Mouse (Mus musculus) hindbrain, embryonic 14.5 days (tissue): ENCODE measurements around the gene Col15a1. TPM values are rescaled to one million over a fixed set of nuclear protein-coding genes. Genes with fewer than 3 reads are reported as not detected.

ENCODE experiments used
- ATAC-seq: fragments of 200-750 bp; cut with Nextera tagmentation; 2 replicates; pipeline ENCODE4 v1.8.0; 2017; ENCODE audit warnings: moderate number of reproducible peaks, mild to moderate bottlenecking, moderate TSS enrichment, moderate library complexity; ENCODE audit not compliant: low FRiP score
- DNase-seq: peaks from one replicate; pipeline ENCODE4 v3.0.0-alpha.2; 2015; ENCODE audit warnings: low spot score
- H3K27ac ChIP-seq: fragments of 300-500 bp; sonication (generic); 2 replicates; pipeline ENCODE4 v1.5.1; 2014; ENCODE audit warnings: mild to moderate bottlenecking, moderate library complexity
- H3K27me3 ChIP-seq: fragments of 300-500 bp; sonication (generic); 2 replicates; pipeline ENCODE4 v1.6.1; 2014; ENCODE audit warnings: mild to moderate bottlenecking, low read length, mixed read lengths; ENCODE audit not compliant: control insufficient read depth, insufficient read depth
- H3K36me3 ChIP-seq: fragments of 300-500 bp; sonication (generic); replicated peaks from 2 replicates; pipeline ENCODE4 v1.6.1; 2014; ENCODE audit not compliant: control insufficient read depth, insufficient read depth
- H3K4me1 ChIP-seq: fragments of 300-500 bp; sonication (generic); replicated peaks from 2 replicates; pipeline ENCODE4 v1.6.1; 2014; ENCODE audit warnings: antibody characterized with exemption, low read length, mixed read lengths; ENCODE audit not compliant: control insufficient read depth, insufficient read depth
- H3K4me2 ChIP-seq: fragments of 300-500 bp; sonication (generic); replicated peaks from 2 replicates; pipeline ENCODE4 v1.6.1; 2014; ENCODE audit warnings: mild to moderate bottlenecking, moderate library complexity
- H3K4me3 ChIP-seq: fragments of 300-500 bp; sonication (generic); replicated peaks from 2 replicates; pipeline ENCODE4 v1.5.1; 2014; ENCODE audit warnings: mild to moderate bottlenecking, low read length
- H3K9ac ChIP-seq: fragments of 300-500 bp; sonication (generic); 2 replicates; pipeline ENCODE4 v1.6.1; 2014
- H3K9me3 ChIP-seq: fragments of 300-500 bp; sonication (generic); 2 replicates; pipeline ENCODE4 v1.6.1; 2016; ENCODE audit warnings: low read length; ENCODE audit not compliant: control insufficient read depth
- WGBS: fragments of 180-500 bp; shearing (Covaris S2); extraction: QIAGEN DNeasy Blood & Tissue Kit; methylation state at CpG from one replicate; pipeline ENCODE4 v1.1.7; 2014; 5-methylcytosine and 5-hydroxymethylcytosine counted together
- polyA plus RNA-seq: library from polyadenylated mRNA; unstranded; fragments of >200 nt; fragmentation: Nextera tagmentation; extraction: Ambion mirVana; gene quantifications from 2 replicates; pipeline ENCODE4 v1.2.1, GENCODE M21; 2014

The Col15a1 gene
- polyA plus RNA-seq, 1 experiment from 2014 or later = 4.7 TPM

GRCm38 (mm10) chr4:47315458-47315857, 107.5 kb downstream of the Col15a1 start:
- H3K4me2 ChIP-seq = no peak overlapping the region
- H3K9ac ChIP-seq = no peak overlapping the region
- no peak for ATAC-seq
- H3K4me3 ChIP-seq = no peak overlapping the region
- no peaks in the 10 kb centered on the region for H3K36me3 ChIP-seq
- no peaks in the 10 kb centered on the region for H3K9me3 ChIP-seq
- H3K4me1 ChIP-seq = no peaks in the 10 kb centered on the region
- WGBS = 76% methylated on average over 2 of the region's 2 CpGs
- no peak for DNase-seq
- H3K27ac ChIP-seq = no peak overlapping the region
- no peaks in the 10 kb centered on the region for H3K27me3 ChIP-seq

- no peak overlapping the region for H3K4me2 ChIP-seq
- H3K27ac ChIP-seq = no peak overlapping the region
- WGBS = 84% methylated on average over 6 of the region's 6 CpGs
- no peaks in the 10 kb centered on the region for H3K27me3 ChIP-seq
- no peaks in the 10 kb centered on the region for H3K9me3 ChIP-seq
- H3K4me3 ChIP-seq = no peak overlapping the region
- H3K4me1 ChIP-seq = no peaks in the 10 kb centered on the region
- ATAC-seq (no peak), DNase-seq (no peak)
- H3K36me3 ChIP-seq = no peaks in the 10 kb centered on the region
- H3K9ac ChIP-seq = no peak overlapping the region
Observed at GRCm38 (mm10) chr4:47316432-47316831, 108.5 kb downstream of the Col15a1 start.

GRCm38 (mm10) chr4:47319561-47320321, 111.8 kb downstream of the Col15a1 start:
- Histone ChIP-seq H3K4me1 (no peaks in the 10 kb centered on the region), H3K9me3 (no peaks in the 10 kb centered on the region), H3K27me3 (no peaks in the 10 kb centered on the region), H3K9ac (no peak overlapping the region), H3K27ac (no peak overlapping the region), H3K36me3 (no peaks in the 10 kb centered on the region), H3K4me3 (no peak overlapping the region), H3K4me2 (no peak overlapping the region)
- WGBS = 86% methylated on average over 10 of the region's 10 CpGs
- no peak for ATAC-seq
- DNase-seq = no peak

GRCm38 (mm10) chr4:47322315-47322714, 114.4 kb downstream of the Col15a1 start:
- Histone ChIP-seq H3K9me3 (no peaks in the 10 kb centered on the region), H3K27ac (no peak overlapping the region), H3K36me3 (no peaks in the 10 kb centered on the region), H3K4me1 (no peaks in the 10 kb centered on the region), H3K4me2 (no peak overlapping the region), H3K27me3 (no peaks in the 10 kb centered on the region), H3K9ac (no peak overlapping the region), H3K4me3 (no peak overlapping the region)
- 87% methylated on average over 3 of the region's 3 CpGs for WGBS
- no peak for DNase-seq
- ATAC-seq = no peak

GRCm38 (mm10) chr4:47324206-47324605, 116.2 kb downstream of the Col15a1 start:
- no peak overlapping the region for H3K4me3 ChIP-seq
- ATAC-seq (no peak), DNase-seq (no peak)
- H3K9ac ChIP-seq = no peak overlapping the region
- no peaks in the 10 kb centered on the region for H3K27me3 ChIP-seq
- no peaks in the 10 kb centered on the region for H3K9me3 ChIP-seq
- no peaks in the 10 kb centered on the region for H3K4me1 ChIP-seq
- no peak overlapping the region for H3K4me2 ChIP-seq
- H3K36me3 ChIP-seq = no peaks in the 10 kb centered on the region
- WGBS = 80% methylated on average over 1 of the region's 1 CpGs
- no peak overlapping the region for H3K27ac ChIP-seq

GRCm38 (mm10) chr4:47327782-47328181, 119.8 kb downstream of the Col15a1 start:
- Histone ChIP-seq H3K4me2 (no peak overlapping the region), H3K4me3 (no peak overlapping the region), H3K4me1 (no peaks in the 10 kb centered on the region), H3K27ac (no peak overlapping the region), H3K9ac (no peak overlapping the region), H3K9me3 (no peaks in the 10 kb centered on the region), H3K27me3 (no peaks in the 10 kb centered on the region), H3K36me3 (no peaks in the 10 kb centered on the region)
- ATAC-seq (no peak), DNase-seq (no peak)
- WGBS = 83% methylated on average over 3 of the region's 3 CpGs

GRCm38 (mm10) chr4:47329285-47329684, 121.3 kb downstream of the Col15a1 start:
- Histone ChIP-seq H3K27me3 (no peaks in the 10 kb centered on the region), H3K36me3 (no peaks in the 10 kb centered on the region), H3K4me1 (no peaks in the 10 kb centered on the region), H3K27ac (no peak overlapping the region), H3K9ac (no peak overlapping the region), H3K4me3 (no peak overlapping the region), H3K9me3 (no peaks in the 10 kb centered on the region), H3K4me2 (no peak overlapping the region)
- no peak for ATAC-seq
- 4% methylated on average over 1 of the region's 1 CpGs for WGBS
- DNase-seq = no peak

GRCm38 (mm10) chr4:47330378-47331052, 122.6 kb downstream of the Col15a1 start:
- Histone ChIP-seq H3K36me3 (no peaks in the 10 kb centered on the region), H3K9ac (no peak overlapping the region), H3K9me3 (no peaks in the 10 kb centered on the region), H3K4me2 (no peak overlapping the region), H3K27ac (no peak overlapping the region), H3K4me3 (no peak overlapping the region), H3K27me3 (no peaks in the 10 kb centered on the region), H3K4me1 (no peaks in the 10 kb centered on the region)
- ATAC-seq = no peak
- no peak for DNase-seq
- WGBS = 94% methylated on average over 13 of the region's 13 CpGs

GRCm38 (mm10) chr4:47332812-47333343, 124.9 kb downstream of the Col15a1 start:
- DNase-seq (no peak), ATAC-seq (no peak)
- no peak overlapping the region for H3K4me2 ChIP-seq
- no peaks in the 10 kb centered on the region for H3K27me3 ChIP-seq
- H3K9me3 ChIP-seq = no peaks in the 10 kb centered on the region
- H3K4me1 ChIP-seq = no peaks in the 10 kb centered on the region
- H3K27ac ChIP-seq = no peak overlapping the region
- H3K9ac ChIP-seq = no peak overlapping the region
- H3K36me3 ChIP-seq = no peaks in the 10 kb centered on the region
- no peak overlapping the region for H3K4me3 ChIP-seq
- 90% methylated on average over 6 of the region's 6 CpGs for WGBS
